Mouse (Mus musculus) frontal cortex, adult 2 months (tissue): ENCODE results near the gene Gde1. TPM values are rescaled to one million over a fixed set of nuclear protein-coding genes. Genes with fewer than 3 reads are reported as not detected.

ENCODE experiments used
- DNase-seq, 2 experiments: peaks; one replicate each; pipeline ENCODE4 v3.0.0; 2022; ENCODE audit warnings: low spot score in 1 of 2; ENCODE audit errors: extremely low spot score in 1 of 2
- polyA plus RNA-seq: library from polyadenylated mRNA; depleted of rRNA; stranded (reverse); fragments of >200 nt; gene quantifications from 2 replicates; pipeline ENCODE4 v1.2.3, GENCODE M21; 2012; rRNA removed

Gde1 gene
- 371 and 372 TPM in 2 replicates for polyA plus RNA-seq

DNA sequence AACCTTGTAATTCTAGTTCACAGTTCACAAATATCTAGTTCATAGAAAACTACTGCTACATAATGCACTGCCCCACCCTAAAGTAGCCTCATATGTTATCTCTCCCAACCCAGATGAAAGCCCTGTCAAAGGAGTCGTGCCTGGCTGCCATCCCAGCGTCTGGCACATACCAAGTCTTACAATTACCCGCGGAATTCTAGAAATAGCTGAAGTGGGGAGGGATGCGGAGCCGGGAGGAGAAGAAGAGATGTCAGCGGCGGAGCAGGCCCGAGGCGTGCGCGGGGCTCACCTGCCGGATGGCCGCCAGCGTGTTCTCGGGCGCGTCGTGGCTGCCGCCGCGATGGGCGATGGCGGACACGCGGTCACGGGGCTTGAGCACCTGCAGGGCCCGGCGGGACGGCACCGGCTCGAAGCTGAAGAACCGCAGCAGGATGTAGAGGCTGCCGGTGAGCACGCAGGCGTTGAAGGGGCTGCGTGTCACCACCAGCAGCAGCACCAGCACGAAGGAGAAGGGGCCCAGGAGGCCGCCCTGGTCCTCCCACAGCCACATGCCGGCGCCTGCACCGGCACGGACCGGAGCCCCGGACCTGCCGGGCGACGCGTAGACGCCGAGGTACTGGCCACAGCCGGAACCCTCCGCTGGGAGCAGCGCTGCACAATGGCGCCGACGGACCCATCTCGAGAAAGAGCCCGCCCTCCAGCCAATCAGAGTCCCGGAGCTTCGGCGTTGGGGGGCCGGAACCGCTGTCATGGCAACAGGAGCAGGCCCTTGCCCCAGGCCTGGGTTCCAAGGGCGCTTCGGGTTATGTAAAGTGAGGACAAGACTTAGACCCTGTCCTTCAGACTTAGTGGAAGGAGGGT, at the start of gene Gde1:
Gde1 (minus strand) TSS at position 678 of the 861 bp plus-strand sequence.
- DNase-seq, result peak; percentile 89 to 95

DNA sequence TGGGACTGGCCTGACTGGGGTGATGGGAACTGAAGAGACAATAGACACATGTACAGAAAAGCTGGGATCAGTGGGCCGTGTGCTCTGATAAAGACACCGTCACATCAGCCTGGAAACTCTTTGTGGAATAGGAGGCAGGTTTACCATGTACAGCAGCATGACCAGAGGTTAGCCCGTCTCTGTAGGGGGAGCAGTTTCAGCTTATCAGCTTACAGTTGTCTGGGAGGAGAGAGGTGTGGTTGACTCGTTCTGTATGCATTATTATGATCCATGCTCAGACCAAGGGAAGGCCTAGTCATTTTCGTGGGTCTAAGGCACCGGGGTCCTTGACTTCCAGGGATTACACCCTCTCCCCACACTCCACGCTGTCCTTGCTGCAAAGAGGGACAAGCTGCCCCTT, 46.0 kb upstream of the Gde1 start:
- DNase-seq, result no peak

- DNase-seq, result no peak
Observed at GRCm38 (mm10) chr7:118749706-118750105, 44.1 kb upstream of the Gde1 start.

DNA sequence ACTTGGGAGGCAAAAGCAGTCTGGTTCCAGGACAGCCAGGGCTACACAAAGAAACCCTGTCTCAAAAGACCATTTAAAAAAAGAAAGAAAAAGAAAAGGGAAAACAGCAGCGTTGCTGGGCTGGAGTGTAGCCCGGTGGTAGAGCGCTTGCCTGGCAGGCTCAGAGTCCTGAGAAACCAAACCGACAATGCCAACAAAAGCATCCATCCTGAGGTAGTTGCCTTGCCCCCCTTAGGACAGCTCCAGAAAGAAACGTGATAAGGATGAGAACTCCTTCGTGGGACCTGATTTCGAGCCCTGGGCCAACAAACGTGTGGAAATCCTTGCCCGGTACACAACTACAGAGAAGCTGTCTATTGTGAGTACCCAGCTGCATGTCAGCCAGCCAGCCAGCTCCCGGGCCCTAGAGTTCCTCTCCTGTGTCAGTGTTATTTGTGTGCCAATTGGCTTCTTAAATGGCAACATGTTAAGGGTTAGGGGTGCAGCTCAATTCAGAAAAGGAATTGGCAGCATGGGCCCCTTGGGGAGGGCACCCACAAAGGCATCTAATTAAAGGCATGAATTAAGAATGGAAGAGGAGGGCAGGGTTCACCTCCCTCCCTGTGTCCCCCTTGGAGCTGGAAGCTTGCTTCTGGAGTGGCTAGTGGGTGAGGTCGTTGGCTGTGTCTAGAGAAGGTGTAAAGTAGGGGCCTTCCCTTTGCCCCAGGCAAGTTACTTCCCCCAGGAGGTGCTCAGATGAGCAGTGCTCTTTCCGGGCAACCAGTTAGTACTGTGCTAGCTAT, 42.5 kb upstream of the Gde1 start:
- DNase-seq, result peak in 1 of 2 experiments; percentile 45

GRCm38 (mm10) chr7:118744766-118745165, 39.2 kb upstream of the Gde1 start:
- DNase-seq, result no peak

DNA sequence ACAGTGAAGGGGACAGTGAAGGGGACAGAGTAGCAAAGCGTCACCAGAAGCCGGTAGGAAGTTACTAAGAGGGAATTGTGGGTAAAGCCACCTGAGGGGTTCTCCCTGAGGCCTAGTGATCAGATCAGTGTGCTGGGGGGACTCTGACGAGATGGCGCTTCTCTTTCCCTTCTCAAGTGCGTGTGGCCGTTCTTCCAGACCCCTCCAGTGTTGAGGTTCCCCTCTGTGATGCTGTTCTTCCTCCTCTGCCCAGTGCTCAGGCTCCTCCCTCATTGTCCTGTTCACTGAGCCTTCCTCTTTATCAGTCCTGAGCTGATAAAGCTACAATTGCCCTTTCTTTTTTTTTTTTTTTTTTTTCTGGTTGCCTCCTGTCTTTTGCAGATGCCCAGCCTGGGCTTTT, 36.7 kb upstream of the Gde1 start:
- DNase-seq, result no peak

- DNase-seq, result peak; percentile 92 to 98
Observed at GRCm38 (mm10) chr7:118740532-118741338, 35.2 kb upstream of the Gde1 start.

DNA sequence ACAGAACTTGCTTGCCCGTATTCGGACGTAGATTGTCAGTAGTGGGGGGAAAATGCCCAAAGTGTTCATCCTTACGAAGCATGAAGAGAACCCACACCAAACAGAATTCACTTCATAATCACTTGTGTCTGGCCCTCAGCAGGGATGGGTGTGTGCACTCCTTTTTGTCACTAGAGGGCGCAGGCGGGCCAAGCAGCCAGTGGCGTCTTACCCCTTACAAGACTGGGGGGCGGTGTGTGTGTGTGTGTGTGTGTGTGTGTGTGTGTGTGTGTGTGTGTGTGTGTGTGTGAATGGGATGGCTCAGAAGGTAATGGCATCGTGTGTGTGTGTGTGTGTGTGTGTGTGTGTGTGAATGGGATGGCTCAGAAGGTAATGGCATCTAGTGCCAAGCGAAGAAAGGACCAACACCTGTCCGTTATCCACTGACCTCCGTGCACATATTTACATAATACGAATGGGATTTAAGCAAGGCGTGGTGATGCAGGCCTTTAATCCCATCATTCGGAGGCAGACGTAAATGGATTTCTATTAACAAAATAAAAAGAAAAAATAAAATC, 34.5 kb upstream of the Gde1 start, which contains the start of gene Vps35l:
Vps35l (plus strand) TSS at position 252 of the 557 bp plus-strand sequence.
- peak; percentile 69 to 92 for DNase-seq

DNA sequence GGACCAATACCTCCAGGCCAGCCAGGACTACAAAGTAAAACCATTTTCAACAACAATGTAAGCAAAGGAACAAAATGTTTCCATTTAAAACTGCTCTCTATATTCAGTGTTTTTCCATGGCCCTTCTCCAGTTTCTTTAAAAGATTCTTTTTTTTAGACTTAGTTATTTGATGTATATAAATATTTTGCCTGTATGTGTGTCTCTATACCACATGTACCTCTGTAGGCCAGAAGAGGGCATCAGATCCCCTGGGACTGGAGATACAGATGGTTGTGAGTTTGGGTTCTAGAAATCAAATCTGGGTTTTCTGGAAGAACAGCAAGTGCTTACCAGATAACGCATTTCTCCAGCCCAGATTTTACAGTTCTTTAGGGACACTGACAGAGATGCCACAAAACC, 33.2 kb upstream of the Gde1 start:
- DNase-seq, result no peak

GRCm38 (mm10) chr7:118733225-118733624, 27.6 kb upstream of the Gde1 start:
- DNase-seq, result no peak

GRCm38 (mm10) chr7:118731781-118732180, 26.2 kb upstream of the Gde1 start:
- DNase-seq, result no peak

DNA sequence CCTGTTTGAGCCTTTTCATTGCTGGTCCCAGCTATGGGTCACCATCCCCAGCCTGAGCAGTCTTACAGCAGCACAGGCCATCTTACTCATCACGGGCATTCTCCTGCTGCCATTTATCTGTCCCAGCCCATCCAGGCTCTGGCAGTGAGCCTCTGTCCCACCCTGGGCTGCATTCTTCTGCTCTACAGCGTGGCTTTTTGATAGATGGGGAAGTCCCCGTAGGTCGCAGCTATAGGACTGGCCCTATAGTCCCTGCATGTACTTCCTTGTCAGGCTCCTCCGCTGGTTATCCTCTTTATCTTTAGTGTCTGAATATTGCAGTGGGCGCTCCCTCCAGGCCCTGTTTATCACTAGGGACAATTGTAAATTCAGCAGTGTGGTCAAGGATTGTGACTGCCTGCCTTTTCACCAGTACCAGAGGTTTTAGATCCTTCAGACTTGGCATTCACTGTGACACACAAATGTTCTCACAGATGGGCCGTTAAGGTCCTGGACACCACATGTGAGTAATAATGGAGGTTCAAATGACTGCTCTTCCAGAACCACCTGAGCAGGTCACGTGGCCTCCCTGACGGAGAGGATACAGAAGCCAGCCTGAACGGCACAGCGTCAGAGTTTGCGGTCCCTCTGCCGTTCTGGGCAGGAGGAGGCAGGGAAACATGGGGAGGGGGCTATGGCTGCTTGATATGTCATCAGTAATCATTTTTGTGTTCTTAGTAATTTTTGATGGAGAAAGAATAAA, 23.4 kb upstream of the Gde1 start:
- DNase-seq, result no peak

- no peak for DNase-seq
Observed at GRCm38 (mm10) chr7:118725459-118725858, 19.9 kb upstream of the Gde1 start.

DNA sequence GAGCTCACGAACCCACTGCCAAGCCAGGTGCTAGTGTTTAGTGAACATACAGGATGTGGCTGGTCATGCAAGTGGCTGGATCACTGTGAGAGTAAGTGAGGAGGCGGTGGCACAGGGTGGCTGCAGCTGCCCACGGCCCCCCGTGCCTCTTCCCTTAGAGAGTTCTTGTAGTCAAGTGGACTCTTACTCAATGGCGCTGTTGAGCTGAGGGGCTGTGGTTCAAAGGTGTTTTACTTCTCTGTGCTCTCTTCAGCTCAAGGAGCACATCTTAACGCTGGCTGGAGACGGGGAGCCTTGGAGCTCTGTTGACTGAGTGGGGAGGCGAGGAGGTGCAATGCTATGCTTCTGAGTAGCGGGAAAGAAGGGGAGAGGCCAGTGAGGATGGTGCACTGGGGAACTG, 18.3 kb upstream of the Gde1 start:
- DNase-seq, result no peak

DNA sequence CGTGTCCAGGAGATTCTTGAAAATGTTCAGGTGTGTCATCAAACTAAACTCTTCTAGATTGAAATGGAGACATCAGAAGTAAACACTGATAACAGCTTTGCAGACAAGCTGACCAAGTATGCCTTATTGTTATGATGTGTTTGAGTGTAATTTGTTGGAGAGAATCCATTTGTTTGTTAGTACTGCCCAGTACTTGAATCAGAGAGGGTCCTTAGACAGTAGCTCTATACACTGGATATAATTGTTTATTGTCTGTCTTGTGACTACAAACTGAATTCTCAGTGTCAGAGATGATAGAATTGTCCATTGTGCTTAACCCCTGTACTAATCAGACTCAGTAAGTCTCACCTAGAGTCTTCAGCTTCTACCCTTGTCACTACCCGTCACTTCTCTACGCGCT, 12.5 kb upstream of the Gde1 start:
- no peak for DNase-seq

DNA sequence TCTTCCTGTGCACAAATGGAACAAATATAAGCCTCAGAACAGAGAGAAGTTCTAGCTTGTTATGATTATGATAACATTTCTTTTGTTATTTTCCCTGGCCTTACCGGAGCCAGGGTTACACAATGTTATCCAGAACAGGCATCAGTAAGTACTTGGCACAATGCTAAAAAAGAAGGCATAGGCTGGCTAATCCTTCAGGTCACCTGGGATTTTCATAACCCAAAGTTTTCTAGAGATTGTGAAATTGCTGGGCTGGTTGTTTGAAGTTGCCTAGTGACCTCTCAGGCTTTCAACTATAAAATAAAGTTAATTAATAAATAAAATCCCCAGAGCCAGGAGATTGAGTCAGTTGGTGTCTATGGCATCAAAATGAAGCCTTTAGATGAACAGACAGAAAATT, 9.3 kb upstream of the Gde1 start:
- no peak for DNase-seq

DNA sequence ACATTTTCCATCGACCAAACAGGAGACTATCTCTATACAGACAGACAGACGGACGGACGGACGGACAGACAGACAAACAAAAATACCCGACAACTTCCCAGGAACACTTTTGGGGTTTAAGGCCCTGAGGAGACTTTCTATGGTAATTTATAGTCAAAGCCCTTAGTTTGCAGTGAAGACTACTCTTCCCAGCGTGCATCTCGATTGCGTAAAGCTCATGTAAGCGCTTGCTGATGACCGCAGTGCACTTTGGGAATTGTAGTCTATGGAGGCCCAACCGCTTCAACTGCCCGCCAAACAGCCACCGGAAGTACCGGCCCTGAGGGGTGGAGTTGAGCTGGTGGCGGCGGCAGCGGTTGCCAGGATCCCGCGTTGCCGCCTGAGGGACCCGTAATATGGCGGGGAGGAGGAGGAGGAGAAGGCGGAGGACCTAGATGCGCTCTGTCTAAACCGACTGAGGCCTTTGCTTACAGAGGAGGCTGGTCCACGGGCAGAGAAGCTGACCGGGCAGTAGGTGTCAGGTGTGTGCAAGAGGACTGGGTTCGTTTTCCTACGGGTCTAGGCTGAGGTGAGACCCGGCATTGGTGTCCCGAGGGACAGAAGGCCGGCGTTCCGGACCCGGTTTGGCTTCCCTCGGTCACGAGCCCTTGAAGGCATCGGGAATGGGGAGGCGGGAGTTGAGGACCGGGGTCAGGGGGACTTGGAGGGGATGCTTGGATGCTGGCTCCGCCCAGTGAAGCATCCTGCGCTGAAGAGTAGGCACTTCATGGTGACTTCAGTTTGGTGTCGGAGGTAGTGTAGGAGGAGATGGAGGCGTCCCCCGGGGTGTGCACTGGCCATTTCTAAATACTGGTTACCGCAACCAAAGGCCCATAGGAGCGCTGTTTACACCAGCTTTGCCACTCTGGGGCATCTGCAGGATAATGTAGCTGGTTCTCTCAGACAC, 6.9 kb upstream of the Gde1 start, which contains the start of gene Ccp110:
Ccp110 (plus strand) TSS at position 325 of the 946 bp plus-strand sequence.
- peak; percentile 97 for DNase-seq

DNA sequence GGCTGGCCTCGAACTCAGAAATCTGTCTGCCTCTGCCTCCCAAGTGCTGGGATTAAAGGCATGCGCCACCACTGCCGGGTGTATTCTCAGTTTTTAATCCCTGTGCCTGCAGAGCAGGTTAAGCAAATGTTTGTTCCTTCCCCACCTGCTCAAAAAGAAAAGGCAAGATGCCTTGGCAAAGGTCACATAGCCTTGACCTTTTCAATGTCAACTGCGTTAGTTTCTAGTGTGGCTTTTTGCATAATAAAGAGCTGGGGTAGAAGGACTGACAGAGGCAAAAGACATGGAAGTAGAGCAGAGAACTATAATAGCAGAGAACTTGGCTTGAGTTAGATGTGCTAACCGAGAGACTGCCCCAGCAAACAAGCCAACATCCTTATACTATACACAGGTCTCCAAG, 5.2 kb upstream of the Gde1 start:
- DNase-seq, result no peak

DNA sequence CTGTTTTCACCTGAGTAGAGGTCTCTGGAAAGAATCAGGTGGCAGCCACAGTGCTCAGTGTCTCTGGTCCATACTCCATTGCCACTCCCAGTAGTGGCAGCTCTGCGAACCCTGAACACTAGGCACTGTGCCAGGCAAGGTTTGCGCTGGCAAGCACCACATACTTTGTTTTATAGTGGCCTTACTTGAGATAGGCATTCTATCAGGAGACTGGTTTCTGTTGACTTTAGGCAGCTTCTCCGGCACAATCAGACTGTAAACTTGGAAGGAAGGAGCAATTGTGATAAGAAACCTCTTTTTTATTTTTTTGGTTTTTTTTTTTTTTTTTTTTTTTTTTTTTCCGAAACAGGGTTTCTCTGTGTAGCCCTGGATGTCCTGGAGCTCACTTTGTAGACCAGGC, 2.4 kb upstream of the Gde1 start:
- no peak for DNase-seq
